Mouse (Mus musculus): ENCODE data around the gene Mpp2. TPM values are rescaled to one million over a fixed set of nuclear protein-coding genes. Genes with fewer than 3 reads are reported as not detected.
A peak's percentile ranks its signal among the peaks of the same experiment; 100 is the strongest.

The Mpp2 gene
- polyA plus RNA-seq, 1 experiment from 2014 or later, result 23.9 TPM

DNA sequence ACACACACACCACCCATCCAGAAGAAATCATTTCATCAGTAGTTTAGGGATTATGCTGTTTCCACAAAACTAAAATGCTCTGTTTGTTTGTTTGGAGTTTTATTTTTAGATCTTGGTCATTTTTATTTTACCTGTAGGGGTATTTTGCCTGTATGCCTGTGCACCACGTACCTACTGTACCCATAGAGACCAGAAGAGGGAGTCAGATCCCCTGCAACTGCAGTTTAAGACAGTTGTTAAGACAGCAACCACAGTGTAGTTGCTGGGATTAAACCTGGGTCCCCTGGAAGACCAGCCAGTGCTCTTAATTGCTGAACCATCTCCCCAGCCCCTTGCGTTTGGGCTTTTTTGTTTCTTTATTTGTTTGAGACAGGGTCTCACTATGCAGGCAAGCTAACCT, 19.3 kb downstream of the Mpp2 start:
- Histone ChIP-seq H3K4me2 (replicated peaks) (no peak overlapping the region), H3K27ac (no peak overlapping the region), H3K27me3 (replicated peaks) (no peaks in the 10 kb centered on the region), H3K9me3 (no peaks in the 10 kb centered on the region), H3K9ac (no peak overlapping the region), H3K4me3 (no peak overlapping the region), H3K4me1 (peaks cover 15% of the 10 kb centered on the region), H3K36me3 (peaks cover 3% of the 10 kb centered on the region; the same call in 1 of the 2 replicates)
- WGBS, result 18% methylated on average over 2 of the region's 2 CpGs
- ATAC-seq (ENCODE audit: low FRiP score, low read depth), result no peak

DNA sequence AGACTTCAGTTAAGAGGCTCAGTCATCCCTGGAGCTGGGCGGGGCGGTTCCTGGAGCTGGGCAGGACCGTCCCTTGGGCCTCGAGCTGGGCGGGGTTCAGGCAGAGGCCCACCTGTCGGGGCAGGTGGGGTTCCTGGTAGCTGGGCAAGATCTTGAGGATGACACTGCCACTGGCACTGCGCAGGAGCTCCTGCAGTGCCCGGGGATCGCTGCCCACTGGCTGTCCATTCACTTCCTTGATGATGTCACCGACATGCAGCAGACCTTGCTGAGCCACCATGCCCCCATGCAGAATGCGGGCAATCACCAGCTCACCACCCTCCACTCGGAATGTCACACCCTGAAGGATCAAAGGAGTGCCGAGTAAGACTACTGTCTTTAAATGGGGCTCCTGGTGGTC, 25.2 kb downstream of the Mpp2 start:
- Histone ChIP-seq H3K4me2 (replicated peaks) (no peak overlapping the region), H3K27ac (no peak overlapping the region), H3K4me1 (peaks cover 15% of the 10 kb centered on the region; the same call in 1 of the 2 replicates), H3K27me3 (replicated peaks) (peaks cover 17% of the 10 kb centered on the region), H3K4me3 (no peak overlapping the region), H3K36me3 (peaks cover 45% of the 10 kb centered on the region), H3K9ac (no peak overlapping the region), H3K9me3 (no peaks in the 10 kb centered on the region)
- WGBS, result 75% methylated on average over 13 of the region's 13 CpGs
- no peak for ATAC-seq (ENCODE audit: low FRiP score, low read depth)

DNA sequence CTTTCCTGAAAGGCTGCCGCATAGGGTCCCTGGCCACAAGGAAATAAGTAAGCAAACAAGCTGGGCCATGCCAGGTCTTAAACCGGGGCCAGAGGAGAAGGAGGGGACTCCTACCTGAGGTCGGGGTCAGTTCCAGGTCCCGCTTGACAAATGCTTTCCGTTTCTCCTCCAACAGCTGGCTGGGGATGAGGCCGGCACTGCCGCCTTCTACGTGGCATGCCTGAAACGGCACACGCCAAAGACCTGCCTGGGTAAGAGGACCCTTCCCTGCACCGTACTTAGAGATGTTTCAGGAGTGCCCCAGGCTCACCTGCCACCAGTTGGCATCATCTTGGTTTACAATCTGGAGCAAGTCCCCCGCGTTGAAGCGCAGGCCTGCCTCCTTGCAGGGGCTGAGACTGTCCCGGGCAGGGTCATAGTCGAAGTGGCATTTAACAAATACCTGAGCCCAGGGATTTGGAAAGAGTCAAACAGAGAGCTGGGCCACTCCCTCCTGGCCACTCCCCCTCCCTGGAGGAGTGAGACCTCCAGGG, 26.3 kb downstream of the Mpp2 start:
- peaks cover 17% of the 10 kb centered on the region for H3K27me3 ChIP-seq (replicated peaks)
- no peak overlapping the region for H3K4me3 ChIP-seq
- H3K27ac ChIP-seq, result no peak overlapping the region
- peaks cover 7% of the 10 kb centered on the region; the same call in 1 of the 2 replicates for H3K4me1 ChIP-seq
- no peaks in the 10 kb centered on the region for H3K9me3 ChIP-seq
- WGBS, result 24% methylated on average over 16 of the region's 16 CpGs
- H3K4me2 ChIP-seq (replicated peaks), result peak overlapping the region; percentile 74; the same call in 1 of the 2 replicates
- no peak overlapping the region for H3K9ac ChIP-seq
- ATAC-seq (ENCODE audit: low FRiP score, low read depth), result no peak
- H3K36me3 ChIP-seq, result peaks cover 45% of the 10 kb centered on the region

DNA sequence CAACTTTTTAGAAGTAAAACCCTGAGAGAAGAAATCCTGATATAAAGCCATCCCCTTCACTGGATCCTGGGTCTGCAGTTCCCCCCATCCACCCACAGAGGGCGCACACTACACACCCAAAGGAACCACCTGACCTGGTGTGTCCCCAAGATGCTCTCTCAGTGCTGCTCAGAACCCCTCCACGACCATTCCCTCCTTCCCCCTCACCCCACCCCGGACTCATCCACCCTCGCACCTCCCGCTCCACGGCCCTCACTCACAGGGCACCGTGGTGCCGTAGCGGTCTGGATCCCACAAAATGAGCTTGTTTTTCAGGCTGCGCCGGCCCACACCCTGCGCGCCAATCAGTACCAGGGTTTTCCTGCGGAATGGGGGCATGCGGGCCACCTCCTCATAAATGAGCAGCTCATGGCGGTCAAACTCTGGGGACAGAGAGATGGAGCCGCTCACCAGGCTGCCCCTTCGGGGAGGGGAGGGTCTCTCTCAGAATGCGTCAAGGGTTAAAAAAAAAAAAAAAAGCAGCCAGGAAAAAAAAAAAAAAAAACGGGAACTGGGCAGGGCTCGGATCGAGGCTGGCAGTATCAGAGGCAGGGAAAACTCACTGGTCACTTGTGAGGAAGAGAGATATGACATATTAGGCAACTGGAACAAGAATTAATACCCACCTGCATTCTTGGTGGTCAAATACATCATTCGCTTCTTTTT, 26.9 kb downstream of the Mpp2 start:
- peak; percentile 68; the same call in 1 of the 2 replicates for ATAC-seq (ENCODE audit: low FRiP score, low read depth)
- H3K4me1 ChIP-seq, result peaks cover 5% of the 10 kb centered on the region; the same call in 1 of the 2 replicates
- H3K27ac ChIP-seq, result no peak overlapping the region
- H3K9me3 ChIP-seq, result no peaks in the 10 kb centered on the region
- peak overlapping the region; percentile 74 for H3K4me2 ChIP-seq (replicated peaks)
- WGBS, result 4% methylated on average over 23 of the region's 23 CpGs
- H3K36me3 ChIP-seq, result peaks cover 45% of the 10 kb centered on the region
- H3K9ac ChIP-seq, result peak overlapping the region; percentile 13; the same call in 1 of the 2 replicates
- H3K4me3 ChIP-seq, result peak overlapping the region; percentile 30
- H3K27me3 ChIP-seq (replicated peaks), result peaks cover 17% of the 10 kb centered on the region

DNA sequence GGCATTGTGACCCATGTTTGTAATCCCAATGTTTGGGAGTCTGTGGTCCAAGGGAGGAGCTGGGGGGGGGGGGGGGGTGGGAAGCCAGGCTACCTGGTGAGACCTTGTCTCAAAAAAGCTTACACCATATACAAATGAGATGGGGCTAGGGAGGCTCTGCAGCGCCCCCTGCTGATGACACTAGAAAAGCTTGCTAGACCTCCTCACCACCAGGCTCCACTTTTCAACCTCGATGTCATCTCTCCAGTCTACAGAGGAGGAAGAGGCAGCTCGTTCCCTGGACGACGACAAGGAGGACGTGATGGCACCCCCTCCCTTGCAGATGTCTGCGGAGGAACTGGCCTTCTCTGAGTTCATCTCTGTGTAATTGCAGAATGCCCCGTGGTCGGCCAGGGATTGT, 34.5 kb downstream of the Mpp2 start:
- Histone ChIP-seq H3K4me1 (no peaks in the 10 kb centered on the region), H3K9ac (no peak overlapping the region), H3K36me3 (peaks cover 7% of the 10 kb centered on the region; the same call in 1 of the 2 replicates), H3K9me3 (no peaks in the 10 kb centered on the region), H3K27me3 (replicated peaks) (no peaks in the 10 kb centered on the region), H3K27ac (no peak overlapping the region), H3K4me3 (no peak overlapping the region), H3K4me2 (replicated peaks) (no peak overlapping the region)
- ATAC-seq (ENCODE audit: low FRiP score, low read depth), result no peak
- 25% methylated on average over 9 of the region's 9 CpGs for WGBS

DNA sequence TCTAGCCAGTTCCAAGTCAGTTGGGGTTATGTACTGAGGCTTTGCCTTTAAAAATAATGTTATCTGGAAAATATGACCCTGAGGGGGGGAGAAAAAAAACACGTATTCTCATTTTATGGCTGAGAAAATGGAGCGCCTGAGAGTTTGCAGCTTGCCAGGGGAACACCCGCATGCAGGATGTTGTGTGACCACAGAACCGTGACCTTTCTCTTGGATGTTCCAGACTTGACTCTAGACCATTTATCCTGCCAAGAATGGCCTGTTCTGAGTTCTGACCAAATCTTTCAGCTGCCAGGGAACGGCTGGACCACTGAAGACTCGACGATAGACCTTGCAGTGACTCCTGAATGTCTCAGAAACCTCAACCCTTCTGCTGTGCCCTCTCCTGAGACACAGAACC, 35.1 kb downstream of the Mpp2 start:
- H3K4me3 ChIP-seq, result no peak overlapping the region
- no peak for ATAC-seq (ENCODE audit: low FRiP score, low read depth)
- no peak overlapping the region for H3K9ac ChIP-seq
- WGBS, result 87% methylated on average over 7 of the region's 7 CpGs
- no peak overlapping the region for H3K4me2 ChIP-seq (replicated peaks)
- H3K4me1 ChIP-seq, result no peaks in the 10 kb centered on the region
- no peak overlapping the region for H3K27ac ChIP-seq
- H3K36me3 ChIP-seq, result peaks cover under 1% of the 10 kb centered on the region; the same call in 1 of the 2 replicates
- H3K27me3 ChIP-seq (replicated peaks), result no peaks in the 10 kb centered on the region
- H3K9me3 ChIP-seq, result no peaks in the 10 kb centered on the region

DNA sequence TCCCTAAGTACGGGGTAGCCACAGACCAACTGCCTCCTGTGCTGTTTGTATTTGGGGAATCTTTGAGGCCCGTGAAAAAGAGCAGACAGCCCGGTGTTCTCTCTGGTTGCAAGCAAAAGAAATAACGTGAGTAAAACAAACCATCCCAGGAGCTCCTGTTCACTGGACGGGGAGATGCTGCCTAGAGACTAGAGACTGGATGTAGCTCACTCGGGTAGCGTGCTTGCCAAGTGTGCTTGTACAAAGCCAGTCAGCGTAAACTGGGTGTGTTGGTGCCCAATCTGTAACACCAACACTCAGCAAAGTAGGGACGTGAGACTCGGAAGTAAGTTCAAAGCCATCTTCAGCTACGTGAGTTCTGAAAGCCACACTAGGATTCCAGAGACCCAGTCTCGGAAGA, 35.6 kb downstream of the Mpp2 start:
- H3K9ac ChIP-seq, result no peak overlapping the region
- 86% methylated on average over 12 of the region's 12 CpGs for WGBS

DNA sequence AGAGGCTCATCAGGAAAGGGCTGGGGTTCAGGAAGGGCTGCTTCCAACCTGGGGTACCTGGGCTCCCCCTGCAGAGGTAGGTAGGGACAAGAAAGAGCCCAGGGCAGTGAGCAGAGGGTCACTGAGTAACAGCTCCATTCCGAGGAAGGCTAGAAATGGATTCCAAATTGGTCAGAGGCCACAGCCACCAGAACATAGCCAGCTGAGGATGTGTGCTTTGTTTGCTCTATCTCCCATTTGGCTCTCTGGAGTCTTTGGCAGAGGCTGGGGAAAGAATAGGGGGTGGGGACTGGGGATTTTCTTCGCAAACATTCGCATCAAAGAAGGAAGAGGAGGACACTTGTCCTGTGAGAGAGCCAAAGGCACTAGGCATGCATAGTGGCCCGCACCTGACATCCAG, 36.4 kb downstream of the Mpp2 start:
- Histone ChIP-seq H3K4me1 (no peaks in the 10 kb centered on the region), H3K9me3 (no peaks in the 10 kb centered on the region), H3K9ac (no peak overlapping the region), H3K27me3 (replicated peaks) (no peaks in the 10 kb centered on the region), H3K4me3 (no peak overlapping the region), H3K36me3 (no peaks in the 10 kb centered on the region), H3K4me2 (replicated peaks) (no peak overlapping the region), H3K27ac (no peak overlapping the region)
- ATAC-seq (ENCODE audit: low FRiP score, low read depth), result no peak
- WGBS, result 54% methylated on average over 4 of the region's 4 CpGs

More for the DNA sequence above, 35.6 kb downstream of the Mpp2 start:
- H3K4me1 ChIP-seq, result no peaks in the 10 kb centered on the region
- no peaks in the 10 kb centered on the region for H3K27me3 ChIP-seq (replicated peaks)
- H3K9me3 ChIP-seq, result no peaks in the 10 kb centered on the region
- no peak overlapping the region for H3K4me3 ChIP-seq
- no peak for ATAC-seq (ENCODE audit: low FRiP score, low read depth)
- H3K36me3 ChIP-seq, result no peaks in the 10 kb centered on the region
- H3K27ac ChIP-seq, result no peak overlapping the region
- no peak overlapping the region for H3K4me2 ChIP-seq (replicated peaks)

DNA sequence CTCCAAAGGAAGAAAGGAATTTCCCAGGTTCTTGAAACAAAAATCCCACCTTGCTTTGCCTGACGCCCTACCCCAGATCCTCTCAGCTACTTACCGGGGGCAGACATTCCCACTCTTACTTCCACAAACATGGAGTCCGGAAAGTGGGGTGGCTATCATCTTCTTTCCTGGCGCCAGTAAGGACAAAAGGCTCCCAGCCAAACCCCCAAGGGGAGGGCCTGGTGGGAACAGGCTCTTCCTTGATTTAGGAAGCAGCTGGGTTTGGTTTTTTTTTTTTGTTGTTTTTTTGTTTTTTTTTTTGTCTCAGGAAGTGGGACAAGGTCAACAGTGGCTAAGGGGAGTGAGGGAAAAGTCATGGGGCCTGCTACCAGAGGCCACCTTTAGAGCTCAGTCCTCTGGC, 36.8 kb downstream of the Mpp2 start:
- H3K9me3 ChIP-seq, result no peaks in the 10 kb centered on the region
- no peak for ATAC-seq (ENCODE audit: low FRiP score, low read depth)
- H3K9ac ChIP-seq, result no peak overlapping the region
- H3K4me3 ChIP-seq, result no peak overlapping the region
- no peak overlapping the region for H3K27ac ChIP-seq
- 65% methylated on average over 4 of the region's 4 CpGs for WGBS
- no peaks in the 10 kb centered on the region for H3K4me1 ChIP-seq
- H3K36me3 ChIP-seq, result no peaks in the 10 kb centered on the region
- H3K27me3 ChIP-seq (replicated peaks), result no peaks in the 10 kb centered on the region
- no peak overlapping the region for H3K4me2 ChIP-seq (replicated peaks)

DNA sequence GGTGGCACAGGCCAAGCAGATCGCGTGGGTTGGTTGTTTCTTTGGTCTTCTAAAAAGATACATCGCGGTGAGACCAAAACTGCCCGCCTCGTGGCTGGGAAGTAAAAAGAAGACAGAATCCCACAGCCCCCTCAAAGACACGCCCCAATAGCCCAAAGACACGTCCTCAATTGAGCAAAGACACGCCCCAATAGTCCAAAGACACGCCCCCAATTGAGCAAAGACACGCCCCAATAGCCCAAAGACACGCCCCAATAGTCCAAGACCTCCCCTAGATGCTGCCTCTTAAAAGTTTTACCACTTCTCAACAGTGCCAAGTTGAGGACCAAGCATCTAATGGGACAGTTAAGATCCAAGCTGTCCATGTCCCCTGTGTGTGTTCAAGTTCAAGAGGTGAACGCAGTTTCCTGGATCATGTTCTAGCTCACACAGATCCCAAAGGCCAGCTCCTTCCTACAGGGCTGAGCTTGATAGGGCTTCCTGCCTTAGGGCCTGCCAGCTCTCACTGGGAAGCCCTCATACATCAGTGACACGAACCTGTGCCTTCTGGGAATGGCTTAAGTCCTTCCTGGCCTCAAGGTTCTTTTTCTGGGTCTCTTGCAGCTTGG, 38.3 kb downstream of the Mpp2 start:
- H3K4me1 ChIP-seq, result no peaks in the 10 kb centered on the region
- no peak for ATAC-seq (ENCODE audit: low FRiP score, low read depth)
- 58% methylated on average over 14 of the region's 14 CpGs for WGBS

DNA sequence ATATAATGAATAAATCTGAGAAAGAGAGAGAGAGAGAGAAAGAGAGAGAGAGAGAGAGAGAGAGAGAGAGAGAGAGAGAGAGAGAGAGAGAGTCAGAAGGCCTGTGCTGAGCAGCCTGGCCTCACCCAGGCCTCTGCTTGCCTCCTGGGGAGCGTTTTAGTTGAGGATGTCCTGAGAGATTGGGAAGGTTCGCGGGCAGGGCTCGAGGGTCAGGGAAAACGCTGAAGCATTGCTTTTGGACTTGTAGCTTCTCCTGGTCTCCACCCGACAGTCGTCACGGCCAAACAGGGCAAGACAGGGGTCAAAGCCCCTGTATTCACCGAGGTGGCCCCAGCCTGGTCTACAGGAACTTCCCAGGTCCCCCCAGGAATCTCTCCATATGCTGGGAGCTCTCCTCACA, 41.7 kb downstream of the Mpp2 start:
- Histone ChIP-seq H3K27ac (no peak overlapping the region), H3K4me1 (no peaks in the 10 kb centered on the region), H3K4me2 (replicated peaks) (no peak overlapping the region), H3K27me3 (replicated peaks) (no peaks in the 10 kb centered on the region), H3K9ac (no peak overlapping the region), H3K36me3 (no peaks in the 10 kb centered on the region), H3K4me3 (no peak overlapping the region), H3K9me3 (peaks cover 18% of the 10 kb centered on the region)
- WGBS, result 85% methylated on average over 9 of the region's 9 CpGs
- ATAC-seq (ENCODE audit: low FRiP score, low read depth), result no peak

More for the DNA sequence above, 38.3 kb downstream of the Mpp2 start:
- Histone ChIP-seq H3K27ac (no peak overlapping the region), H3K9ac (no peak overlapping the region), H3K4me2 (replicated peaks) (no peak overlapping the region), H3K4me3 (no peak overlapping the region), H3K27me3 (replicated peaks) (no peaks in the 10 kb centered on the region), H3K9me3 (peaks cover 14% of the 10 kb centered on the region), H3K36me3 (no peaks in the 10 kb centered on the region)

DNA sequence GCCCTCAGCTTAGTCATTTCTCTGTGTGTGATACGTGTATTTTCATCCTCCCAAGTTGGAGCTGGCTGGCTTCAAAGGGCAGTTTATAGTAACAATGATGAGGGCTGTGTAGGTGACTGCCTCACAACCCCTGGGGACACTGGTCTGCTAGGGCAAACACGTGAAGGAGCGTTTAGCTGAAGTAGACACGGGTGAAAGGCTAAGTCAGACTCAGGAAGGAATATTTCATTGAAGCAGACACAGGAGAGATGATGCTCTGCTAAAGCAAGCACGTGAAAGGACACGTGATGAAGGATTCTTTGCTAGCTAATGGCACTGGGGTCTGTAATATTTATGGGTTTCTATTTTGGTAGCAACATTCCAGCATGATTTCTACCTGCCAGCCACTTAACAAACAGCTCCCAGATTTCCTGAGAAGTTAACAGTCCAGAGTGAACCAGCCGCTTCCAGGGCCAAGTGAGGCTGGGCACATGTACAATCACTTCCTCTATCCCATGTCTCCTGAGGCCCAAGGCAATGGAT, 43.6 kb downstream of the Mpp2 start:
- Histone ChIP-seq H3K36me3 (no peaks in the 10 kb centered on the region), H3K27ac (no peak overlapping the region), H3K4me2 (replicated peaks) (no peak overlapping the region), H3K4me1 (no peaks in the 10 kb centered on the region), H3K4me3 (no peak overlapping the region), H3K9ac (no peak overlapping the region), H3K27me3 (replicated peaks) (no peaks in the 10 kb centered on the region), H3K9me3 (peaks cover 18% of the 10 kb centered on the region)
- ATAC-seq (ENCODE audit: low FRiP score, low read depth), result no peak
- 89% methylated on average over 7 of the region's 7 CpGs for WGBS

Data from neural tube, embryonic 12.5 days (tissue).